Mouse (Mus musculus): Measurements from ENCODE around the gene Sdhaf2. TPM values are rescaled to one million over a fixed set of nuclear protein-coding genes. Genes with fewer than 3 reads are reported as not detected.

Gene Sdhaf2
- polyA plus RNA-seq, 1 experiment from 2014 or later, result 59.4 TPM

DNA sequence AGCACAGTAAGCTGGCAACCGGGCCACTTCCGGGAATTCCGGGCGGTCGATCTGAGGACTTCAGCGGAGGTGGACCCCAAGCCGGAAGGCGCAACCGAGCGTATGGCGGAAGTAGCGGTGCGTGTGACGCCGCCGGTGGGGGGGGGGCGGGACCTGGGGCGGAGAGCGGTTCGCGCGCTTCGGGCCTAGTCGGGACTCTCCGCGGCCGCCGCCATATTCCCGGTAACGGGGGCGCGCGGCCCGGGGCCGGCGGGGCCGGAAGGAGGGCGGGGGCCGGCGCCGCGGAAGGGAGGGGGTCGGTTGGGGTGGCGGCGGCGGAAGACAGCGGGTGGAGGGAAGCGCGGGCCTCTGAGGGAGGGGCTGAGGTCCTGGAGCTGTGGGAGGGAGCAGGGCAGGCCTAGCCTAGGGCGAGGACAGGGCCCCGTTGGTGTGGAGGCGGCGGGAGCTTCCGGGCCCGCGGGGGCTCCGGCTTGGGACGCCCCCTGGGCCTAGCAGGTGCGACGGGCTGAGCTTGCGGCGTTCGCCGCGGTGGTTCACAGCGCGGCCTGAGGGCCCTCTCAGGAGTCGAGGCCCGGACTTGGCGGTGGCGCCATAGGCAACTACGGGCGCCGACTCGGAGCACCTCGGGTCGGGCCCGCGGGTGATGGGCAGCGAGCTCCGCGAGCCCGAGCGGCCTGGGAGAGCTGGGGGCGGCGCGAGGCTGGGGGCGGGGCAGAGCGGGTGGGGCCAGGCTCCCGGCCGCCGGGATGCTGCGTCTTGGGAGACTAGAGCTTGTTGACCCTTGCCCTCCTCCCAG, 638 bp downstream of the Sdhaf2 start, which contains the start of gene Cpsf7:
Cpsf7 (plus strand) TSS at position 161 of the 796 bp plus-strand sequence.
- under 1% methylated on average over 92 of the region's 93 CpGs for WGBS
- no peak for TF ChIP-seq CTCF (IDR thresholded peaks at IDR 0.05; ENCODE audit: low read depth)
- Histone ChIP-seq H3K4me2 (peak within 1 kb of the TSS; percentile 76), H3K27ac (ENCODE audit: low read depth) (peak within 1 kb of the TSS; percentile 98), H3K4me3 (ENCODE audit: low read depth, low read length) (peak within 1 kb of the TSS; percentile 92), H3K4me1 (ENCODE audit: insufficient read depth) (peaks cover 8% of the 10 kb centered on the region; the same call in 1 of the 2 replicates), H3K36me3 (ENCODE audit: insufficient read depth) (peaks cover 28% of the 10 kb centered on the region), H3K9ac (peak within 1 kb of the TSS; percentile 98), H3K9me3 (ENCODE audit: low read depth, low read length) (no peaks in the 10 kb centered on the region), H3K27me3 (ENCODE audit: insufficient read depth, low read length) (no peaks in the 10 kb centered on the region)
- peak; percentile 96 for DNase-seq
- peak; percentile 97 for ATAC-seq (ENCODE audit: insufficient read depth)

- Histone ChIP-seq H3K4me2 (peak overlapping the region; percentile 76), H3K36me3 (ENCODE audit: insufficient read depth) (peaks cover 24% of the 10 kb centered on the region), H3K9ac (peak overlapping the region; percentile 98), H3K9me3 (ENCODE audit: low read depth, low read length) (no peaks in the 10 kb centered on the region), H3K27ac (ENCODE audit: low read depth) (peak overlapping the region; percentile 86), H3K4me3 (ENCODE audit: low read depth, low read length) (peak overlapping the region; percentile 92), H3K4me1 (ENCODE audit: insufficient read depth) (peaks cover 8% of the 10 kb centered on the region; the same call in 1 of the 2 replicates), H3K27me3 (ENCODE audit: insufficient read depth, low read length) (no peaks in the 10 kb centered on the region)
- DNase-seq (no peak), ATAC-seq (ENCODE audit: insufficient read depth) (no peak)
- TF ChIP-seq CTCF (IDR thresholded peaks at IDR 0.05; ENCODE audit: low read depth), result no peak
- under 1% methylated on average over 19 of the region's 19 CpGs for WGBS
These were observed 1.2 kb downstream of the Sdhaf2 start for GRCm38 (mm10) chr19:10524784-10525105.

GRCm38 (mm10) chr19:10523483-10524080, 2.4 kb downstream of the Sdhaf2 start:
- 66% methylated on average over 5 of the region's 5 CpGs for WGBS
- TF ChIP-seq CTCF (IDR thresholded peaks at IDR 0.05; ENCODE audit: low read depth), result no peak
- Histone ChIP-seq H3K9ac (no peak overlapping the region), H3K36me3 (ENCODE audit: insufficient read depth) (peaks cover 20% of the 10 kb centered on the region), H3K4me2 (peak overlapping the region; percentile 76), H3K9me3 (ENCODE audit: low read depth, low read length) (no peaks in the 10 kb centered on the region), H3K4me3 (ENCODE audit: low read depth, low read length) (peak overlapping the region; percentile 92; the same call in 1 of the 2 replicates), H3K4me1 (ENCODE audit: insufficient read depth) (peaks cover 8% of the 10 kb centered on the region; the same call in 1 of the 2 replicates), H3K27ac (ENCODE audit: low read depth) (no peak overlapping the region), H3K27me3 (ENCODE audit: insufficient read depth, low read length) (no peaks in the 10 kb centered on the region)
- ATAC-seq (ENCODE audit: insufficient read depth) (no peak), DNase-seq (no peak)

DNA sequence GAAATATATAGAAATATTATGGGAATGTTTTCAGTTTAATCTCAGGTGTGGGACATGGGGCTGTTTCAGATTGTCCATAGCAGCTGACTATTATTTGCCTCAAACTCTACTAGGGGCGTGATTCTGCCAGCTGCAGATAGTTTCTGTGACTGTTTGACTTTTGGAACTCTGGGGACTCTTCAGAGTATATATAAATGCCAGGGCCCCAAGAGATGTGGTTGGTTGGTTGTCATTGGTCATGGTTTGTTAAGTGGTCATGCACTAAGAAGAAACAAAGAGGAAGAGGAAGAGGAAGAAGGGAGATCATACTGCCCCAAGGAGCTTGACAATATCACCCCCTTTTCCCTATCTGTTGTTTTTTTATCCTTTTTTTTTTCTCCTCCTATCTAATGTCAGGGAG, 4.0 kb downstream of the Sdhaf2 start:
- Histone ChIP-seq H3K4me2 (no peak overlapping the region), H3K9me3 (ENCODE audit: low read depth, low read length) (no peaks in the 10 kb centered on the region), H3K4me1 (ENCODE audit: insufficient read depth) (peaks cover 7% of the 10 kb centered on the region; the same call in 1 of the 2 replicates), H3K27me3 (ENCODE audit: insufficient read depth, low read length) (no peaks in the 10 kb centered on the region), H3K36me3 (ENCODE audit: insufficient read depth) (peaks cover 14% of the 10 kb centered on the region), H3K27ac (ENCODE audit: low read depth) (no peak overlapping the region), H3K9ac (no peak overlapping the region), H3K4me3 (ENCODE audit: low read depth, low read length) (no peak overlapping the region)
- 69% methylated on average over 1 of the region's 1 CpGs for WGBS
- TF ChIP-seq CTCF (IDR thresholded peaks at IDR 0.05; ENCODE audit: low read depth), result no peak
- no peak for ATAC-seq (ENCODE audit: insufficient read depth)
- no peak for DNase-seq

- Histone ChIP-seq H3K4me3 (ENCODE audit: low read depth, low read length) (no peak overlapping the region), H3K9ac (no peak overlapping the region), H3K27me3 (ENCODE audit: insufficient read depth, low read length) (no peaks in the 10 kb centered on the region), H3K4me1 (ENCODE audit: insufficient read depth) (no peaks in the 10 kb centered on the region), H3K36me3 (ENCODE audit: insufficient read depth) (peaks cover 26% of the 10 kb centered on the region), H3K9me3 (ENCODE audit: low read depth, low read length) (no peaks in the 10 kb centered on the region), H3K27ac (ENCODE audit: low read depth) (no peak overlapping the region), H3K4me2 (no peak overlapping the region)
- TF ChIP-seq CTCF (IDR thresholded peaks at IDR 0.05; ENCODE audit: low read depth), result peak; percentile 61
- peak; percentile 69 for DNase-seq
- 57% methylated on average over 1 of the region's 1 CpGs for WGBS
- ATAC-seq (ENCODE audit: insufficient read depth), result no peak
These were observed 5.6 kb downstream of the Sdhaf2 start for GRCm38 (mm10) chr19:10520355-10520754.

GRCm38 (mm10) chr19:10510759-10511330, 15.1 kb downstream of the Sdhaf2 start:
- Histone ChIP-seq H3K36me3 (ENCODE audit: insufficient read depth) (peaks cover 48% of the 10 kb centered on the region), H3K9me3 (ENCODE audit: low read depth, low read length) (no peaks in the 10 kb centered on the region), H3K4me2 (no peak overlapping the region), H3K4me1 (ENCODE audit: insufficient read depth) (no peaks in the 10 kb centered on the region), H3K4me3 (ENCODE audit: low read depth, low read length) (no peak overlapping the region), H3K27me3 (ENCODE audit: insufficient read depth, low read length) (no peaks in the 10 kb centered on the region), H3K27ac (ENCODE audit: low read depth) (no peak overlapping the region), H3K9ac (no peak overlapping the region)
- WGBS, result 58% methylated on average over 6 of the region's 6 CpGs
- no peak for TF ChIP-seq CTCF (IDR thresholded peaks at IDR 0.05; ENCODE audit: low read depth)
- ATAC-seq (ENCODE audit: insufficient read depth), result no peak
- DNase-seq, result no peak

DNA sequence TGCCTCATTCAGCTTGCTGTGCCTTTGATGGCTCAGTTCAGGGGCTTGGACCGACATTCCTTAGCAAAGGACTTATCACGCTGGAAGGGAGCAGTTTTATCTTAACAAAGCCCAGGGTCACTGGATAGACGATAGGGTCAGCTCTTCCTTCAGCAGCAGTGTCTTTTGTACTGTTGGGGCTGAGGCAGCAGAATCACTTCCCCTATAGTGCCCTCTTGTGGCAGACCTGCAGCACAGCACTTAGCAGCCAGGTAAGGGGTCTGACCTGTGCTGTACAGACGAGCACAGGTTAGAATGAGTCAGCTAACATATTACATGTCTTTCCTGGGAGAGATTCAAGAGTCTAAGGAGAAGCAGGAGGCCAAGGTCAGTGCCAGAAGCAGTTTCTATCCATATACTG, 23.4 kb downstream of the Sdhaf2 start:
- H3K4me1 ChIP-seq (ENCODE audit: insufficient read depth), result no peaks in the 10 kb centered on the region
- H3K9ac ChIP-seq, result no peak overlapping the region
- no peak overlapping the region for H3K27ac ChIP-seq (ENCODE audit: low read depth)
- peak; percentile 92 for TF ChIP-seq CTCF (IDR thresholded peaks at IDR 0.05; ENCODE audit: low read depth)
- WGBS, result 6% methylated on average over 4 of the region's 4 CpGs
- ATAC-seq (ENCODE audit: insufficient read depth) (peak; percentile 24), DNase-seq (peak; percentile 72)
- H3K9me3 ChIP-seq (ENCODE audit: low read depth, low read length), result no peaks in the 10 kb centered on the region
- H3K4me3 ChIP-seq (ENCODE audit: low read depth, low read length), result no peak overlapping the region
- no peak overlapping the region for H3K4me2 ChIP-seq
- peaks cover 68% of the 10 kb centered on the region for H3K36me3 ChIP-seq (ENCODE audit: insufficient read depth)
- no peaks in the 10 kb centered on the region for H3K27me3 ChIP-seq (ENCODE audit: insufficient read depth, low read length)
